Mouse (Mus musculus) adrenal gland, postnatal 36 days (tissue): ENCODE data around the gene Smpd3. TPM values are rescaled to one million over a fixed set of nuclear protein-coding genes. Genes with fewer than 3 reads are reported as not detected.

Experiments used
- DNase-seq, 2 experiments: peaks; one replicate each; pipeline ENCODE4 v3.0.0; 2021; ENCODE audit warnings: mixed read lengths in 1 of 2
- total RNA-seq, 2 experiments: library from RNA; stranded (reverse); gene quantifications; 2 replicates each; pipeline ENCODE4 v1.2.3; 2021

Gene Smpd3
- total RNA-seq, 2 experiments from 2014 or later, result 9.2 to 11.8 TPM

GRCm38 (mm10) chr8:106292484-106293396 lies 45.0 kb downstream of the Smpd3 start:
- no peak for DNase-seq

DNA sequence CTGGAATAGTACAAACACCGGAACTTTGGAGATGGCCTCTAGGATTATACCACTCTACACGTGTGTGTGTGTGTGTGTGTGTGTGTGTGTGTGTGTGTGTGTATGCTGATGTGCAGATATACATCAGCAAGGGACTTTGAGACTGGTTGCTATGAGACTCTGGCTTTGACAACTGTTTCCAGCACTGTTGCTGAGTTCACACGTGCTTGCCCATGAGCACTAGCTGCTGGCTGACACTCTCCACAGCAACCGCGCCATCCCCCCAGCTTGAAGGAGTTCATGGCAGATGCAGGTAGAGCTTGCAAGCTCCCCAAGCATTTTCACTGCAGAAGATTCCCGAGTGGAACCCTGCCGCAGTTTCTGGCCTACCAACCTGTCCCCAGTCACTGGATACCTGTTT lies 48.3 kb downstream of the Smpd3 start:
- no peak for DNase-seq

- no peak for DNase-seq
Observed at GRCm38 (mm10) chr8:106288732-106289131, 49.1 kb downstream of the Smpd3 start.

- no peak for DNase-seq
Observed at GRCm38 (mm10) chr8:106287445-106287844, 50.3 kb downstream of the Smpd3 start.

GRCm38 (mm10) chr8:106280844-106281243 lies 56.9 kb downstream of the Smpd3 start:
- no peak for DNase-seq

GRCm38 (mm10) chr8:106280154-106280553 lies 57.6 kb downstream of the Smpd3 start:
- no peak for DNase-seq

GRCm38 (mm10) chr8:106278367-106279042 lies 59.3 kb downstream of the Smpd3 start:
- no peak for DNase-seq

GRCm38 (mm10) chr8:106276709-106277317 lies 61.0 kb downstream of the Smpd3 start:
- no peak for DNase-seq

DNA sequence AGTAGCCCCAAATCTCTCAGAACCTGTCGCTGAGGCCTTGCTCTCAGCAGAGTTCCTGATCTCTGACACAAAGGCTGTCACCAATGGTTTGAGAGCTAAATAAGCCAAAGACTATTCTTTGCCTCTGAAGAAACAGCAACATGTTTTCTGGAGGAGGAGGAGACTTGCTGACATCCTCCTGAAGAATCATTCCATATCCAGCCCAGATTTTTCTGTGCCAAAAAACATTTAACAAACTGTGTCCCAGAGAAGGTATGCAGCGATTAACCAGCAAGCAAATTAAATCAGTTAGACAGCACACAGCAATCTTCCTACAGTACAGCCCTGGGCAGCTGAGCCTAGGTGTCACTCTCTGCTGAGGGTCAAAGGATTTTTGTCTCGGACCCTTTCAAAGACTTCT lies 64.3 kb downstream of the Smpd3 start:
- DNase-seq, result no peak

GRCm38 (mm10) chr8:106271378-106271777 lies 66.4 kb downstream of the Smpd3 start:
- no peak for DNase-seq

DNA sequence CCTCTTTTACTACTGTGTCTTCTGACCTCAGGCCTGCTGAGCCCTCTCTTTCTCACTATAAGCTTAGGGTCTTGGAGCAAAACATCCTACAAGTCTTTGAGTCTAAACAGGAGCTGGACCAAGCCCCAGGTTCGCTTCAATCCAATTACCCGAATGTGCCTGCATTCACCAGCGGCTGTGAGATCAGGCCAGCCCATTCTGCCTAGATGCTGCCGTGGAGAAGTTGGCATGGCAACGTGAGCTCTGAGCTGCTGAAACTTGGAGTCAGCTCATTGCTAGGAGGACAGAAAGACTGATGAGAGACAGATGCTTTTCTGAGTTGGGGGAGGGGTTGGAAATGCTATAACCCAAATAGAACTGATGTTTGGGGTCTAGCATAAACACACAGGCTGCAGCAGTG lies 67.0 kb downstream of the Smpd3 start:
- DNase-seq, result no peak

DNA sequence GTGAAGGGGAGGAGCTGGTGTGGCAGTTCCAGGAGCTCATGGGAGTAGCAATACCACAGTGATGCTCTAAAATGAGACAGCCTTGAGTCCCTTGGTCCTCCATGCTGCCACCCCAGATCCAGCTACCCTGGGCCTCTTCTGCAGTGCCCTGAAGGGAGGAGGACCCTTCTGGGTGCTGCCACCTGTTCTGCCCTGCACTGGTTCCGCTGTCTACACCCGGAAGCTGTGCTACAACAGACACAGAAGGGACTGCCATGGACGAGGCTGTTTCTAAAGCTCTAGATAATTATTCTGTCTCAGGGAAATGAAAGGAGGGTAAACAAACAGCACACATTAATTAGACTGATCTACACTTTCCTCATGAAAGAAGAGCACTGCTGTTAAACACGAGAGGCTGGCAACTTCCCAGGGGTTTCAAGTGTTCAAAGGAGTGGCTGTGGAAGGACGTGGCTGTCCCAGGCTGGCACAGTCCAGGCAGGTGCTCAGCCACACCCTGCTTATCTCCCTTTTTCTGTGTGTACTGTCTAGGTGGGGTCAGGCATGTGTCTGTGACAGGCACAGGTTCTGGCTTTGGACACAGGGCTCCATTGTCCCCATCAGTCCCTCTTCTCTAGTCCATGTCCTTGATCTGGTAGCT lies 69.0 kb downstream of the Smpd3 start:
- no peak for DNase-seq

DNA sequence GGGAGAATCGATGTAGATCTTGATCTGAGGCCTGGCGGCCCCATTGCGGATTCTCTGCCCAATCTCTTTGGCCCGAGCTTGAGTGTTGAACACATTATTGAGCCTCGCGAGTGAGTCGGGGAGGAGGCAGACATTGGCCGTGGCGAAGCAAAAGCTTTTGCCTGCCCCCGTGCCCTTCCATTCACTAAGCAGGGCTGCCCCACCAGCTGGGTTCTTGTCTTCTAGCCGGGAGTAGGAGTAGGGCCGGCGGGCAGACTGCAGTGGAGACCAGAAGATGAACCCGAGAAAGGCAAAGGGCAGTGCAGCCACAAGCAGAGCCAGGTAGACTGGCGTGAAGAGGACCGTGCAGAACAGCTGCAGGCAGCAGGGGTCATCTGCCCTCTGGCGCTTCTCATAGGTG lies 72.4 kb downstream of the Smpd3 start:
- DNase-seq, result no peak

GRCm38 (mm10) chr8:106263928-106264327 lies 73.9 kb downstream of the Smpd3 start:
- DNase-seq, result no peak

DNA sequence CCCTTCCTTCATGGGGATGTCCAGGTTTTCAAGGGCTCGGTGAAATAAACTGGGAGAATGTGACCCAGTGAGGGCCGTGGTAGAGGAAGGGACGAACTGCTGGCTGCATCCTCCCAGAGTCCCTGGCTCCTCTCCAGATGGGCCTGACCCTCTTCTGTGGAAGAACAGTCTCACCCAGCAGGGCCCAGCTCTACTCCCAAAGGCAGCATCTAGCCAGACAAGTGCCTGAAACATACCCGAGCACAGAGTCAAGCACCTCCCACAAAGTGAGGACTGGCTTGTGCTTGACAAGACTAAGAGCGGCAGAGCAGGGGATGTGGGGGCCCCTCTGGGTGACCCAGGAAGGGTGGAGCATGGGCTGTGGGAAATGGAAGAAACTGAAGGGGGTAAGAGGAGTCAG lies 75.4 kb downstream of the Smpd3 start:
- no peak for DNase-seq

GRCm38 (mm10) chr8:106260894-106261293 lies 76.9 kb downstream of the Smpd3 start:
- DNase-seq, result no peak

GRCm38 (mm10) chr8:106259579-106260255 lies 78.1 kb downstream of the Smpd3 start:
- no peak for DNase-seq

- DNase-seq, result peak; percentile 10 to 32
Observed at GRCm38 (mm10) chr8:106258169-106258568, 79.6 kb downstream of the Smpd3 start.

GRCm38 (mm10) chr8:106250186-106250585 lies 87.6 kb downstream of the Smpd3 start:
- no peak for DNase-seq

DNA sequence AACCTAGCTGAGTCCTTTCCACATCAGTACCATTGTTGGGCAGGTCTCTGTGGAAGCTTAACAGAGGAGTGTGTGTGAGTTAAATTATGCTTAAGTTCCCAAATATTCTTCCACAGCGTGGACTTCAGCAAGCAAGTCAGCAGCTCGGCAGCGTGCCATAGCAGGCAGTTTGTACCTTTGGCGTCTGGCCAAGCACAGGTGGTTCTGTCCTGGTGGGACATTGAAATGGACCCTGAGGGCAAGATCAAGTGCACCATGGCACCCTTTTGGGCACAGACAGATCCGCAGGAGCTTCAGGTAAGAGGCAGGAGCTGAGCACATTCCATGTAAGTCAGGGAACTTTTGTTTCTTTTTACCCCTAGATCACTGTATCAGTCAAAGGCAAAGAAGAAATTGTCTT lies 100.7 kb downstream of the Smpd3 start:
- DNase-seq, result no peak

- no peak for DNase-seq
Observed at GRCm38 (mm10) chr8:106234567-106235261, 103.1 kb downstream of the Smpd3 start.
